Mouse (Mus musculus) NIH3T3 (cell line): ENCODE measurements around the gene Mllt6.
"Not testable (repeated sequence)": the region's sequence is repeated elsewhere in the genome, so short reads cannot be mapped to it uniquely, and the experiment has no call there.

Experiments
- DNase-seq: peaks from one replicate; pipeline ENCODE4 v3.0.0-alpha.2; 2012; ENCODE audit warnings: low read depth

Gene Mllt6

DNA sequence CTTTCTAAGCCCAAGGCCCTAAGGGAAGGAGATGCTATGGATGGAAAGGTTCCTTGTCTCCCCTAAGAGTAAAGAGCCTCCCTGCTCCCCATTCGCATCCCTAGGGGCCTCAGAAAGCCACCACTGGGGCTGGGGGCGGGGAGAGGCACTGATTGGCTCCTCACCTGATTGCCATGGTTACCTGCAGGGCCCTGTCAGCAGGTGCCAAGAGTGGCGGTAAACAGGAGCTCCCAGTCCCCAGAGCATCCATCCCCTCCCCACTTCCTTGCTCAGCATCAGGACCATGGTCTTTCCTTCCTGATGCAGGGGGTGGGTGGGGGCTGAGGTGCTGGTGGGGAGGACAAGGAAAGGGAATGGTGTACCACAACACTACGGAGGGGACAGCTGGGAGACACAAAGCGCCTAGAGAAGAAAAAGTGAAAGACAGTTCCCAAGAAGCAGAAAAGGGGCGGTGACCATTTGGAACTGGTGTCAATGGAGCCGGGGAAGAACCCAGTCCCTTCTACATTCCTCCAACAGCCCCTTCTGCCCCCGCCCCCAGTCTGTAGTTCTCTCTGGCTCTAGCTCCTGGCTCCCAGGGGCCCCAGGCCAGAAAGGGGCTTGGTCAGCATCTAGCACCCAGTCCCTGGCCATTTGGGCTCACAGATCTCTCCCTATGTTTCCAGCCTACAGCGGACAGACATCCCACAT, 32.6 kb downstream of the Mllt6 start:
- DNase-seq = no peak

DNA sequence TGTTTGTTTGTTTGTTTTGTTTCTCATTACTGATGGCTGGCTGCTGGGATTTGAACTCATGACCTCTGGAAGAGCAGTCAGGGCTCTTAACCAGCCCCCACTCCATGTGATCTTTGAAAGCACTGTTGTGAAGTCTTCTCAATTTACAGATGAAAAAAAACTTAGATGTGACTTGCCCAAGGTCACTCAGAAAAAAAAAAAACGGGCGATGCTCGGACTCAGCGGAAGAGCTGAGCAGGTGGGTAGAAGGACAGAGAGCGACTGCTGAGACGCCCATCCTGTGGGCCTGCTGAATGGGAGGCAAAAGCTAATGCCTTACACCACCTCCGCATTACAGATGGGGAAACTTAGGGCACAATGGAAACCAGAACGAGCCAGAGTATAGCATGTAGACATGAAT, 33.5 kb downstream of the Mllt6 start:
- no peak for DNase-seq

- no peak for DNase-seq
These were observed 34.1 kb downstream of the Mllt6 start for GRCm38 (mm10) chr11:97697199-97697890.

DNA sequence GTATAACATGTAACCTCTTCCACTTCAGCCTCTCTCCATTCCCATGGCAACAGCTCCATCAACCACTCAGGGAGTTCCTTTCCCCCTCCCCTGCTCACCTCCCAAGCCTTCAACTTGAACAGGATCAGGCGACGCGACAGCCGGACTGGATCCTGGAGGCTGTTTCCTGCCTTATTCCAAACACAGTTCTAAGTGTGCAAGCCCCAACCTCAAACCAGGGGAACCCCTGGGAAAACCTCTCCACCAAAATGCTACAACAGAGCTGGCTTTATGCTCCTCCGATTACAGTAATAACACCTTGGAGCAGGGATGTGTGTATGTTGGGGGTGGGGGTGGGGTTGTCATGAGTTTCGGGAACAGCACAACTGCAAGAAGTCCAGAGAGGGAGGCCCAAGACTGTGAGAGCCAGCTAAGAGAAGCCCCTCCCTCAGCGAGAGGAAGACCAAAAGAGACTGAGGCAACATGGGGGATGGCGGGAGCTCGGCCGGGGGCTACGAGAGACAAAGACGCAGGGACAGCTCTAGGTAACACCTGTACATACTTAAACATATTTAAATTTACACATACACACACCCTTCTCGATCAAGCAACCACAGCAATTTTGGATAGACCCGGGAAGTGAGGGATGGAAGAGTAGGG, 34.8 kb downstream of the Mllt6 start:
- DNase-seq = peak; percentile 18

DNA sequence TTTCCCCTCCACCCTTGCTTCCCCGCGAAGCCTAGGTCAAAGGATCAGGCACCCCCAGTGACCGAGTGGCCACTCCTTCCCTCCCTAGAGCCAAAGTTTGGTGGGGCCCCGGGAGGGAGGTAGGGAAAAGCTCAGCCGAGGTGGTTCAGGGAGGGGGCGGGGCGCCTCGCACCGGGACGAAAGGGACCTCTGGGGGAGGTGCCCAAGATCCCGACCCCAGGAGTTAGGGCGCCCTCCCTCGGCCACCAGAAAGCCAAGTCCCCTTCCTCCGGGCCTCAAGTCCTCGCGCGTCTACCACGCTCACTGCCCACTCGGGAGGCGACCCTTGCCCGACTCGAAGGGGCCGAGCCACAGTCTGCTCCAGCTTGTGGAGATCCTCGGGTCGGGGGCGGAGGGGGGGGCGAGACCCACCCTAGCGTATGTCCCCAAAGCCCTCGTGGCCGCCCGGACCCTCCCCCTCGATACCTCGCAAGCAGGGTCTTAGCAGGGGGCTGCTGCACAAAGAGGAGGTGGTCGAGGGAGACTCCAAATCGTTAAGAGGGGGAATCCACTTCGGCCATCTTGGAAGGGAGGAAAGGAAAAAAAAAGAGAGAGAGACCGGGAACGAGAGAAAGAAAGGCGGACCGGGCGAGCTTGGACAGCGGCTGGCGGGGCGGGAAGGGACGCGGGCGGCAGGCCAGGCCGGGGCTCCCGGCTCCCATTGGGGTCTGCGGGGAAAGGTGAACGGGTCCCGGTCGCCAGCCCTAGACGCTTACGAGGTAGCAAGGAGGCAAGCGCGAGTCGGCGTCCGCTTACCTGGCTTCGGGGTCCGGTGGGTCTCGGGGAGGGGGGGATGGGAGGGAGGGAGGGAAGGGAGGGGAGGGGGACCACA, 35.8 kb downstream of the Mllt6 start:
- DNase-seq = peak; percentile 86

GRCm38 (mm10) chr11:97699626-97700002, 36.4 kb downstream of the Mllt6 start:
- DNase-seq = peak; percentile 95

DNA sequence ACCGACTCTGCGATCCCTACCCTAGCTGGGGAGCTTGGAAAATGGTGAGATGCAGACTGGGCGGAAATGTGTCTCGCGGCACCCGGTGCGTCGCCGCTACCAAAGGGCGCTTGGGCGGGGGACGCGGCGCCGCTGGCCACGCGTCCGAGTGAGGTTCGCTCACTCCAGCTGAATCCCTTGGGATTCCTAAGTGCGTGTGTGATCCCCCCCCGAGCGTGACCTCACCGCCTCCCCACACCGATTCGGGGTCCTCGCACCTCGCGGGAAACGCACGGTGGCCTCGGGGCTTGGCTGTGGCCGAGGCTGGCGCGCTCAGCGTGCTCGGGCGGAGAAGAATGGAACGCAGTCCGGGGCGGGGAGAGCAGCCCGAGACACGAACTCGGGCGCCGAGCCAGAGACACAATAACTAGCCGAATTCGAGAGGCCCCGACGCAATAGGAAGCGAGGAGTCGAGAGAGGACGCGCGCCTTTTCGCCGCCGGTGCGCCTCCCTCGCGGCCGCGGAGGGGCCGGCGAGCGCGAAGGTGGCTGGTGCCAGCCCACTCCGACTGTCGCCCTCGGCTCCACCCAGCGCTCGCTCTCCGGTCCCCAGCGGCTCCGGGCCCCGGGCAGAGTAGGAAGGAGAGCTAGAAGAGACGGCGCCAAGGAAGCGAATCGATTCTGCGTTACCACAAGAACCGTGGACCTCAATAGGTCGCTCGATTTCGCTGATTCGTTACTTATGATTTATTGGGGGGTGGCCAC, 37.0 kb downstream of the Mllt6 start, which contains the start of gene Pcgf2:
TSS of gene Pcgf2 (minus strand) at position 495 of the 743 bp plus-strand sequence.
- DNase-seq = peak; percentile 97

GRCm38 (mm10) chr11:97700746-97701580, 37.7 kb downstream of the Mllt6 start:
- DNase-seq = peak; percentile 59

DNA sequence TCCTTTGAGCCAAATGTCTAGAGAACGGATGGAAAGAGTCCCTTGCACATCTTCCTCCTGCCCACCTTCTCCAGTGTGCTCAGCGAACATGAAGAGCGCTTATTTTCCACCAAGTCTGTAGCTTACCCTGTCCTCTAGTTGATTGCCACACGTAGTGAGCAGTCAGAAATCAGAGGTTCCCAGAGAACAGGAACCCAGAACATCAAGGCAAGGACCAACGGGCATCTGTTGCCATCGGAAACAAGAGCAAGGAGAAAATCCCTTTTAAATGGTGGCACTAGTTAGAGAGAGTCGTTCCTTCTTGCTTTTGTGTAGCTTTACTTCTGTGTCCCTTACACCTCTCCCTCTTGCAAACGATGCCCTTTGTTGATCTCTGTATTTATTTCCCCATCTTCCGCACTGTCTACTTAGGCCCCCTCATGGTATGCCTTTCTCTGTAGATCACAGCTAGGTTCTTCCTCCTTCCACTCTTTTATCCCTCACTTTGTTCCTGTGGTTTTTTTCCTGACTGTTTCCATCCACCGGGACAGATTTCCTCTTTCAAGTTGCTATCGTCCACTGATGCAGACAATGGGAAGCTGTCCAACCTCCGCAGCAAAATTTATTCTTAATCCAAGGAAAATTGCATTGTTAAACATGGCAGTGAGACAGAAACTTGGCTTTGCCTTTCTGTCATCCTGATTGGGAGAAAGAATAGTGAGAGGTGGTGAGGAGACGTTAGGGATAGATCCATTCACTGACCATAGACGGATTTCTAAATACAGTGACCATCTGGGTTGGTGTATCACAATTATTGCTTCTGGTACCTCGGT, 38.6 kb downstream of the Mllt6 start:
- DNase-seq = no peak

DNA sequence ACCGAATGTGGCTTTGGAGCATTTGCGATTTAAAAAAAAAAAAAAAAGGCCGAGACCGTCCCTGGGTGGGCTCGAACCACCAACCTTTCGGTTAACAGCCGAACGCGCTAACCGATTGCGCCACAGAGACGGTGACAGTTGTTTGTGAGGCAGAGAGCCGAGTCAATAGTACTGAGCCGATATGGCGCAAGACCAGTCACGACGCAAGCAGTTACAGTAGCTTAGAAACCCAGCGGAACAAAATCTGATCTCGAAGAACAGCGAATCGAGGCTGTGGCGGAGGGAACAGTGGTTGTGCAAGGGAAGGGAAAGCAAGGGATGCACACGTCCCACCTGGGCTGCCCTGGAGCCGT, 39.2 kb downstream of the Mllt6 start:
- DNase-seq = peak; percentile 95

- peak; percentile 100 for DNase-seq
These were observed 40.0 kb downstream of the Mllt6 start, which contains the start of gene Psmb3 for GRCm38 (mm10) chr11:97703039-97703826. Gene Psmb3 (plus strand): TSS chr11:97703399.

DNA sequence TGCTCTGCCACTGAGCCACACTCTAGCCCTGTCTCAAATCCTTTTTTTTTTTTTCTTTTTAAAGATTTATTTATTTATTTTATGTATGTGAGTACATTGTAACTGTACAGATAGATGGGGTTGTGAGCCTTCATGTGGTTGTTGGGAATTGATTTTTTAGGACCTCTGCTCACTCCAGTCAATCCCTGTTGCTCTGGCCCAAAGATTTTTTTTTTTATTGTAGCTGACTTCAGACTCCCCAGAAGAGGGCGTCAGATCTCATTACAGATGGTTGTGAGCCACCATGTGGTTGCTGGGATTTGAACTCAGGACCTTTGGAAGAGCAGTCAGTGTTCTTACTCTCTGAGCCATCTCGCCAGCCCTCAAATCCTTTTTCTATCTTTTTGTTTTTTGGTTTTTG, 46.9 kb downstream of the Mllt6 start:
- DNase-seq = not testable (repeated sequence)

- no peak for DNase-seq
These were observed 48.1 kb downstream of the Mllt6 start for GRCm38 (mm10) chr11:97711200-97711900.

DNA sequence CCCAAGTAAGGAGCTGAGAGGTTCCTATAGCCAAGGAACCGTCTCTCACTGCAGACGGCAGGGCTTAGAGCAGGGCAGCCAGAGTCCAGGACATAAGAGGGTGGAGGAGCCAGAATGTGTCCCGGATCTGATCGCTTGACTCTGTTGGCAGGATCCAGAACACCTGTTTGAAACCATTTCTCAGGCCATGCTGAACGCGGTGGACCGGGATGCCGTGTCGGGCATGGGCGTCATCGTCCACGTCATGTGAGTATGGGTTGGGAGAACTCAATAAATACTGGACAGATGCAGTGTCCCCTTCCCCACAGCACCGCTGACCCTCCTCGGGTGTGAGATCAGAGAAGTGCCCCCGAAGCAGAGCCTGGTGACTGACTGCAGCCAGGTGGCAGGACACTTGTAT, 49.1 kb downstream of the Mllt6 start:
- DNase-seq = no peak

DNA sequence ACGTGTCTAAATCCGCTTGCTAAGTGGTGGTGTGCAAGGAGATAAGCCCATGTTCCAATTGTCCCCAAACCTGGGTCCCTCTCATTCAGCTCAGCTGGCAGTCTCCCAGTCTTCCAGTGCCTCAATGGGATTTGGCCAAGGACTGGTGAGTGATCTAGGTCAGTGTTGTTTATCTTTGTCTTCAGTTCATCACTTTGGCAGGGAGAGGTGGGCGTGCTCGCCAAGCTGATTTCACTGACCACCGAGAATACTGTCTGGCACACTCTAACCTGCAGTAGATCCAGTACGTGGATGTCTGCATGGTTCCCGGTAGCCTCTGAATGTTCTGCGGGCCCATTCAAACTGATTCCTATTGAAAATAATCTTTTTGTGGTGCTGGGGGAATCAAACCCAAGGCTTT, 50.7 kb downstream of the Mllt6 start:
- DNase-seq = no peak

GRCm38 (mm10) chr11:97714356-97714755, 51.1 kb downstream of the Mllt6 start:
- DNase-seq = peak; percentile 35

GRCm38 (mm10) chr11:97714784-97715760, 51.9 kb downstream of the Mllt6 start:
- DNase-seq = peak; percentile 85
